Comparison of ENCODE assay signal across 9 mouse cellular contexts in genomic region chr17:69563165-69563564, GRCm38 (mm10).
A peak's percentile ranks its signal among the peaks of the same experiment; 100 is the strongest.
DNase-seq lines count a peak whose midpoint lies in the region; ATAC-seq and TF ChIP-seq lines count a peak whose summit lies in the region.
"Had no signal": no experiment of that assay in that cellular context is flagged by ENCODE, and none has a peak within 500 bp of the region (broad histone marks: within the 10 kb centered on the region; RNA-seq: fewer than 3 reads in every experiment).

No protein-coding gene starts in this region.

- intact Hi-C loops in heart, adult 2 months (cut with DNase I) = no loop called here
- intact Hi-C loops in heart, postnatal 36 days (cut with DNase I) = loop anchor here (10.0 kb wide), 1 partner anchor 1072 kb away; no protein-coding TSS in a partner anchor

- TF ChIP-seq EP300 in heart, adult 2 months (IDR thresholded peaks at IDR 0.05; ENCODE audit: insufficient read depth, low read depth, low read length) = no peak

- no peak for DNase-seq in heart, adult 2 months
- DNase-seq in heart, postnatal 36 days = no peak
- peak; percentile 25 to 41 for DNase-seq in cerebellum, postnatal 4 days (ENCODE audit: low spot score in 2 of 2)
- peak; percentile 50 to 59 for DNase-seq in kidney, postnatal 4 days
- DNase-seq in lung, embryonic 14.5 days = peak; percentile 86
- peak; percentile 89 for DNase-seq in retina, embryonic 14.5 days (ENCODE audit: low spot score)
- no peak for DNase-seq in thymus, postnatal 4 days

- TF ChIP-seq CTCF in heart, adult 2 months (IDR thresholded peaks at IDR 0.05) = peak; percentile 78
- TF ChIP-seq CTCF in lung, embryonic 14.5 days (IDR thresholded peaks at IDR 0.05; ENCODE audit: low read depth) = peak; percentile 89

- no peak overlapping the region for H3K4me2 ChIP-seq in heart, embryonic 16.5 days (ENCODE audit: low read depth, low read length)
- no peak overlapping the region for H3K4me2 ChIP-seq in lung, embryonic 14.5 days
- H3K4me2 ChIP-seq: lung, embryonic 15.5 days had no signal

- ATAC-seq in heart, embryonic 16.5 days (replicated peaks; ENCODE audit: extremely low read depth, insufficient read depth, low FRiP score) = 0 out of 2 replicates have a peak, but pooled peaks have one; percentile 23
- peak; percentile 88; the same call in 1 of the 2 replicates for ATAC-seq in lung, embryonic 14.5 days (ENCODE audit: insufficient read depth)

- TF ChIP-seq POLR2A in heart, adult 2 months (IDR thresholded peaks at IDR 0.05; ENCODE audit: insufficient read depth, low read depth, low read length) = no peak

- no peak overlapping the region for H3K27ac ChIP-seq in heart, adult 2 months
- H3K27ac ChIP-seq in heart, embryonic 16.5 days (ENCODE audit: low read length) = no peak overlapping the region
- no peak overlapping the region for H3K27ac ChIP-seq in lung, embryonic 14.5 days (ENCODE audit: low read depth)
- H3K27ac ChIP-seq: lung, embryonic 15.5 days had no signal

- 12% methylated on average over 4 of the region's 4 CpGs for WGBS in heart, adult 2 months
- 18% methylated on average over 4 of the region's 4 CpGs for WGBS in heart, embryonic 16.5 days
- 13% methylated on average over 4 of the region's 4 CpGs for WGBS in lung, embryonic 14.5 days

- no peaks in the 10 kb centered on the region for H3K4me1 ChIP-seq in heart, adult 2 months (ENCODE audit: control insufficient read depth, insufficient read depth, low read length)
- H3K4me1 ChIP-seq in heart, embryonic 16.5 days (ENCODE audit: control insufficient read depth, insufficient read depth, low read length) = no peaks in the 10 kb centered on the region
- no peaks in the 10 kb centered on the region for H3K4me1 ChIP-seq in lung, embryonic 14.5 days (ENCODE audit: insufficient read depth)
- H3K4me1 ChIP-seq: lung, embryonic 15.5 days had no signal

- no peak overlapping the region for H3K4me3 ChIP-seq in heart, adult 2 months
- no peak overlapping the region for H3K4me3 ChIP-seq in heart, embryonic 16.5 days (ENCODE audit: low read length)
- H3K4me3 ChIP-seq in lung, embryonic 14.5 days (ENCODE audit: low read depth, low read length) = no peak overlapping the region
- H3K4me3 ChIP-seq: lung, embryonic 15.5 days had no signal

- H3K79me2 ChIP-seq in heart, adult 2 months (replicated peaks; ENCODE audit: control insufficient read depth, insufficient read depth, low read length) = no peaks in the 10 kb centered on the region

- H3K27me3 ChIP-seq in heart, adult 2 months (ENCODE audit: control insufficient read depth, insufficient read depth, low read length) = no peaks in the 10 kb centered on the region
- no peaks in the 10 kb centered on the region for H3K27me3 ChIP-seq in heart, embryonic 16.5 days (ENCODE audit: control insufficient read depth, insufficient read depth, low read length)
- no peaks in the 10 kb centered on the region for H3K27me3 ChIP-seq in lung, embryonic 14.5 days (ENCODE audit: insufficient read depth, low read length)
- H3K27me3 ChIP-seq: lung, embryonic 15.5 days had no signal

- no peak overlapping the region for H3K9ac ChIP-seq in heart, adult 2 months (ENCODE audit: low read depth, low read length)
- no peak overlapping the region for H3K9ac ChIP-seq in heart, embryonic 16.5 days (ENCODE audit: low read length)
- H3K9ac ChIP-seq in lung, embryonic 14.5 days = no peak overlapping the region
- H3K9ac ChIP-seq: lung, embryonic 15.5 days had no signal

- no peaks in the 10 kb centered on the region for H3K36me3 ChIP-seq in heart, adult 2 months (ENCODE audit: control insufficient read depth, insufficient read depth, low read length)
- no peaks in the 10 kb centered on the region for H3K36me3 ChIP-seq in heart, embryonic 16.5 days (ENCODE audit: control insufficient read depth, insufficient read depth)
- no peaks in the 10 kb centered on the region for H3K36me3 ChIP-seq in lung, embryonic 14.5 days (ENCODE audit: insufficient read depth)
- H3K36me3 ChIP-seq: lung, embryonic 15.5 days had no signal

- H3K9me3 ChIP-seq in heart, embryonic 16.5 days (replicated peaks; ENCODE audit: control insufficient read depth, low read length) = no peaks in the 10 kb centered on the region
- no peaks in the 10 kb centered on the region for H3K9me3 ChIP-seq in lung, embryonic 14.5 days (ENCODE audit: low read depth, low read length)
- H3K9me3 ChIP-seq: lung, embryonic 15.5 days had no signal

Comparison
In these comparisons a context has a peak if more than half of its experiments do, and no peak if none do; other contexts are left out.
1. DNase-seq: peak in cerebellum, postnatal 4 days (2 of 2), kidney, postnatal 4 days (2 of 2), lung, embryonic 14.5 days (single experiment) and retina, embryonic 14.5 days (single experiment); none in heart, adult 2 months (0 of 2), heart, postnatal 36 days (0 of 2) and thymus, postnatal 4 days (single experiment).